Mouse (Mus musculus) limb, embryonic 13.5 days (tissue): ENCODE measurements around the gene Rbfox1. TPM values are rescaled to one million over a fixed set of nuclear protein-coding genes. Genes with fewer than 3 reads are reported as not detected.
A peak's percentile ranks its signal among the peaks of the same experiment; 100 is the strongest.

ENCODE experiments used
- ATAC-seq: fragments of 200-750 bp; cut with Nextera tagmentation; 2 replicates; pipeline ENCODE4 v1.8.0; 2017; ENCODE audit warnings: low read depth, moderate number of reproducible peaks, moderate TSS enrichment; ENCODE audit not compliant: low FRiP score
- H3K27ac ChIP-seq: fragments of 300-500 bp; sonication (generic); 2 replicates; pipeline ENCODE4 v1.5.1; 2015; ENCODE audit warnings: inconsistent platforms, mild to moderate bottlenecking, moderate library complexity
- H3K27me3 ChIP-seq: fragments of 300-500 bp; sonication (generic); 2 replicates; pipeline ENCODE4 v1.6.1; 2015; ENCODE audit warnings: mild to moderate bottlenecking, inconsistent platforms
- H3K36me3 ChIP-seq: fragments of 300-500 bp; sonication (generic); 2 replicates; pipeline ENCODE4 v1.6.1; 2015; ENCODE audit warnings: inconsistent platforms, mild to moderate bottlenecking, moderate library complexity
- H3K4me1 ChIP-seq: fragments of 300-500 bp; sonication (generic); 2 replicates; pipeline ENCODE4 v1.6.1; 2015; ENCODE audit warnings: inconsistent platforms
- H3K4me2 ChIP-seq: fragments of 300-500 bp; sonication (generic); replicated peaks from 2 replicates; pipeline ENCODE4 v1.6.1; 2015; ENCODE audit warnings: inconsistent platforms, mild to moderate bottlenecking, moderate library complexity
- H3K4me3 ChIP-seq: fragments of 300-500 bp; sonication (generic); 2 replicates; pipeline ENCODE4 v1.5.1; 2015; ENCODE audit warnings: moderate library complexity, mild to moderate bottlenecking, inconsistent platforms
- H3K9ac ChIP-seq: fragments of 300-500 bp; sonication (generic); 2 replicates; pipeline ENCODE4 v1.6.1; 2015; ENCODE audit warnings: mild to moderate bottlenecking, inconsistent platforms
- H3K9me3 ChIP-seq: fragments of 300-500 bp; sonication (generic); 2 replicates; pipeline ENCODE4 v1.6.1; 2016; ENCODE audit warnings: inconsistent platforms
- WGBS: fragments of 180-500 bp; shearing (Covaris S2); methylation state at CpG from one replicate; pipeline ENCODE4 v1.1.7; 2015; 5-methylcytosine and 5-hydroxymethylcytosine counted together
- polyA plus RNA-seq: library from polyadenylated mRNA; unstranded; fragments of >200 nt; fragmentation: Nextera tagmentation; extraction: Ambion mirVana; gene quantifications from 2 replicates; pipeline ENCODE4 v1.2.1, GENCODE M21; 2015

The Rbfox1 gene
- polyA plus RNA-seq, 1 experiment from 2014 or later = 4.1 TPM

GRCm38 (mm10) chr16:7103301-7103700, 1218.1 kb downstream of the Rbfox1 start:
- WGBS = 70% methylated on average over 5 of the region's 5 CpGs

GRCm38 (mm10) chr16:7106450-7107015, 1221.4 kb downstream of the Rbfox1 start:
- Histone ChIP-seq H3K9ac (no peak overlapping the region), H3K4me1 (no peaks in the 10 kb centered on the region), H3K9me3 (no peaks in the 10 kb centered on the region), H3K4me3 (no peak overlapping the region), H3K4me2 (no peak overlapping the region), H3K36me3 (no peaks in the 10 kb centered on the region), H3K27ac (no peak overlapping the region), H3K27me3 (no peaks in the 10 kb centered on the region)
- WGBS = 90% methylated on average over 5 of the region's 5 CpGs
- ATAC-seq = no peak

More at GRCm38 (mm10) chr16:7103301-7103700, 1218.1 kb downstream of the Rbfox1 start:
- no peaks in the 10 kb centered on the region for H3K27me3 ChIP-seq
- H3K9me3 ChIP-seq = no peaks in the 10 kb centered on the region
- ATAC-seq = no peak
- no peak overlapping the region for H3K9ac ChIP-seq
- H3K36me3 ChIP-seq = no peaks in the 10 kb centered on the region
- H3K27ac ChIP-seq = no peak overlapping the region
- H3K4me3 ChIP-seq = no peak overlapping the region
- no peaks in the 10 kb centered on the region for H3K4me1 ChIP-seq
- H3K4me2 ChIP-seq = no peak overlapping the region

GRCm38 (mm10) chr16:7115945-7116344, 1230.8 kb downstream of the Rbfox1 start:
- WGBS = 67% methylated on average over 3 of the region's 3 CpGs
- ATAC-seq = no peak

GRCm38 (mm10) chr16:7129591-7129990, 1244.4 kb downstream of the Rbfox1 start:
- no peak for ATAC-seq
- no peaks in the 10 kb centered on the region for H3K36me3 ChIP-seq
- WGBS = 85% methylated on average over 5 of the region's 5 CpGs
- H3K9ac ChIP-seq = no peak overlapping the region
- H3K4me1 ChIP-seq = no peaks in the 10 kb centered on the region
- H3K9me3 ChIP-seq = no peaks in the 10 kb centered on the region
- no peak overlapping the region for H3K4me2 ChIP-seq
- no peak overlapping the region for H3K4me3 ChIP-seq
- no peak overlapping the region for H3K27ac ChIP-seq
- H3K27me3 ChIP-seq = no peaks in the 10 kb centered on the region

More at GRCm38 (mm10) chr16:7115945-7116344, 1230.8 kb downstream of the Rbfox1 start:
- Histone ChIP-seq H3K36me3 (no peaks in the 10 kb centered on the region), H3K9me3 (no peaks in the 10 kb centered on the region), H3K27ac (no peak overlapping the region), H3K4me3 (no peak overlapping the region), H3K4me2 (no peak overlapping the region), H3K27me3 (no peaks in the 10 kb centered on the region), H3K4me1 (no peaks in the 10 kb centered on the region), H3K9ac (no peak overlapping the region)

DNA sequence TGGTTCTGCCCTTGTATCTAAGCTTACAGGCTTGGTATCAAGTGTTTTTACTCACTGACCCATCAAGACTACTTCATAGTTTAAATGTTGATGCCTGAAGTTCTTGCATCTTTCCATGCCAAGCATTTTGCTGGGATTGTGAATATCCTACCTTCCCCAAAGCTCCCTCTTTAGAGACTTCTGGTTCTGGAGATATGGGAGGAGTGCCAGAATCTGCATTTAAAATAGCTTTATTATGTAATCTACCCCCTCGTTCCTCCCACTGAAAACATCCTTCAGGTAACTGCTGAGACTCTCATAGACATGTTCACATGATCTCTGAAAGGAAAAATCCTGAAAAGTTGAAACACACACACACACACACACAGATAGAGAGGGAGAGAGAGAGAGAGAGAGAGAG, 1247.3 kb downstream of the Rbfox1 start:
- Histone ChIP-seq H3K27ac (no peak overlapping the region), H3K4me2 (no peak overlapping the region), H3K36me3 (no peaks in the 10 kb centered on the region), H3K4me1 (no peaks in the 10 kb centered on the region), H3K9me3 (no peaks in the 10 kb centered on the region), H3K27me3 (no peaks in the 10 kb centered on the region), H3K4me3 (no peak overlapping the region), H3K9ac (no peak overlapping the region)
- 77% methylated on average over 1 of the region's 1 CpGs for WGBS
- no peak for ATAC-seq

- H3K27me3 ChIP-seq = no peaks in the 10 kb centered on the region
- H3K36me3 ChIP-seq = no peaks in the 10 kb centered on the region
- no peak overlapping the region for H3K4me3 ChIP-seq
- H3K27ac ChIP-seq = no peak overlapping the region
- H3K4me1 ChIP-seq = no peaks in the 10 kb centered on the region
- ATAC-seq = peak; percentile 72
- 35% methylated on average over 1 of the region's 1 CpGs for WGBS
- no peak overlapping the region for H3K9ac ChIP-seq
- no peak overlapping the region for H3K4me2 ChIP-seq
- no peaks in the 10 kb centered on the region for H3K9me3 ChIP-seq
Measured at GRCm38 (mm10) chr16:7136971-7137370, 1251.8 kb downstream of the Rbfox1 start.

- Histone ChIP-seq H3K4me3 (no peak overlapping the region), H3K27me3 (no peaks in the 10 kb centered on the region), H3K27ac (no peak overlapping the region), H3K4me2 (no peak overlapping the region), H3K9me3 (no peaks in the 10 kb centered on the region), H3K4me1 (no peaks in the 10 kb centered on the region), H3K36me3 (no peaks in the 10 kb centered on the region), H3K9ac (no peak overlapping the region)
- WGBS = 85% methylated on average over 2 of the region's 2 CpGs
- ATAC-seq = no peak
Measured at GRCm38 (mm10) chr16:7139480-7139879, 1254.3 kb downstream of the Rbfox1 start.

GRCm38 (mm10) chr16:7140909-7141308, 1255.8 kb downstream of the Rbfox1 start:
- Histone ChIP-seq H3K4me3 (no peak overlapping the region), H3K4me1 (no peaks in the 10 kb centered on the region), H3K27ac (no peak overlapping the region), H3K27me3 (no peaks in the 10 kb centered on the region), H3K36me3 (no peaks in the 10 kb centered on the region), H3K4me2 (no peak overlapping the region), H3K9ac (no peak overlapping the region), H3K9me3 (no peaks in the 10 kb centered on the region)
- 81% methylated on average over 8 of the region's 8 CpGs for WGBS
- ATAC-seq = no peak

DNA sequence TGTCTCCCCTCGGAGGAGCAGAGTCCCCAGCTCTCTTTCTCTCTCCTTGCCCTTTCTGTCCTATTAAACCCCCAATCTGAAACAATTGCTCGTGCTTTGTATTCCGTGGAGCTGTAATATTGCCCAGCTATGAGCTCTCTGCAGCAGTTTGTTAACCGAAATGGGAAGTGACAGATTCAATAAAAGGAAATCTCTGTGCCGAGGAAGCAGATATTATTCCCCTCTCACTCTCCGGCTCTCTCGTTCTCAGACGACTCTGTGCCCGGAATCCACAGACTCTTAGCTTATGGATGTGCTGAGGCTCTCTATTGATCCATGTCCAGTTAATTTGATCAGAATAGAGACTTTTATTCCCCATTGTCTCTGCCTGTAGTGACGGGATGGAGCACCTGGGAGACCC, 1260.3 kb downstream of the Rbfox1 start:
- no peak overlapping the region for H3K9ac ChIP-seq
- H3K4me2 ChIP-seq = no peak overlapping the region
- no peak overlapping the region for H3K27ac ChIP-seq
- WGBS = 71% methylated on average over 10 of the region's 10 CpGs
- ATAC-seq = no peak
- H3K36me3 ChIP-seq = no peaks in the 10 kb centered on the region
- peaks cover 18% of the 10 kb centered on the region for H3K4me1 ChIP-seq
- H3K4me3 ChIP-seq = no peak overlapping the region
- no peaks in the 10 kb centered on the region for H3K27me3 ChIP-seq
- no peaks in the 10 kb centered on the region for H3K9me3 ChIP-seq

- ATAC-seq = no peak
- Histone ChIP-seq H3K27me3 (no peaks in the 10 kb centered on the region), H3K9ac (no peak overlapping the region), H3K4me3 (no peak overlapping the region), H3K36me3 (no peaks in the 10 kb centered on the region), H3K4me1 (peaks cover 23% of the 10 kb centered on the region), H3K4me2 (no peak overlapping the region), H3K9me3 (no peaks in the 10 kb centered on the region), H3K27ac (no peak overlapping the region)
- 54% methylated on average over 6 of the region's 6 CpGs for WGBS
Measured at GRCm38 (mm10) chr16:7146454-7146853, 1261.3 kb downstream of the Rbfox1 start.

DNA sequence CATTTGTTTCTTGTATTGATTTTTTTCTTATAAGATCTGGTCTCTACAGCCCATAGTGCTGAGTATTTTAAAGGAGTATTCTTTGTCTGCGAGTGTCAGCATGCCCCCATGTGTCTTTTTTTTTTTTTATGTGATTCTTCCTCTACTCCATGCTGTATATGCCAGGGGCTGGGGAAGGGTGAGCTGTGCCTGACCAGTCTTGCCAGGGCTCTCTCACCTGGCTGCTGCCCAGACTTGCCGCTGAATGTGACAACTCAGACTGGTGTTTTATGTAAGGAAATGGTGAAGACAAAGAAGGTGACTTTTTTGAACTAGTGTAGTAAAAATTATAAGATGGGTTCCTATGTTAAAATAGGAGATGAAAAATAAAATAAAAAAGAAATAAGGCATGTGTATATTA, 1262.7 kb downstream of the Rbfox1 start:
- H3K27ac ChIP-seq = no peak overlapping the region
- no peaks in the 10 kb centered on the region for H3K9me3 ChIP-seq
- WGBS = 73% methylated on average over 2 of the region's 2 CpGs
- H3K9ac ChIP-seq = no peak overlapping the region
- peaks cover 23% of the 10 kb centered on the region for H3K4me1 ChIP-seq
- no peak overlapping the region for H3K4me2 ChIP-seq
- H3K27me3 ChIP-seq = no peaks in the 10 kb centered on the region
- ATAC-seq = no peak
- no peak overlapping the region for H3K4me3 ChIP-seq
- H3K36me3 ChIP-seq = no peaks in the 10 kb centered on the region

DNA sequence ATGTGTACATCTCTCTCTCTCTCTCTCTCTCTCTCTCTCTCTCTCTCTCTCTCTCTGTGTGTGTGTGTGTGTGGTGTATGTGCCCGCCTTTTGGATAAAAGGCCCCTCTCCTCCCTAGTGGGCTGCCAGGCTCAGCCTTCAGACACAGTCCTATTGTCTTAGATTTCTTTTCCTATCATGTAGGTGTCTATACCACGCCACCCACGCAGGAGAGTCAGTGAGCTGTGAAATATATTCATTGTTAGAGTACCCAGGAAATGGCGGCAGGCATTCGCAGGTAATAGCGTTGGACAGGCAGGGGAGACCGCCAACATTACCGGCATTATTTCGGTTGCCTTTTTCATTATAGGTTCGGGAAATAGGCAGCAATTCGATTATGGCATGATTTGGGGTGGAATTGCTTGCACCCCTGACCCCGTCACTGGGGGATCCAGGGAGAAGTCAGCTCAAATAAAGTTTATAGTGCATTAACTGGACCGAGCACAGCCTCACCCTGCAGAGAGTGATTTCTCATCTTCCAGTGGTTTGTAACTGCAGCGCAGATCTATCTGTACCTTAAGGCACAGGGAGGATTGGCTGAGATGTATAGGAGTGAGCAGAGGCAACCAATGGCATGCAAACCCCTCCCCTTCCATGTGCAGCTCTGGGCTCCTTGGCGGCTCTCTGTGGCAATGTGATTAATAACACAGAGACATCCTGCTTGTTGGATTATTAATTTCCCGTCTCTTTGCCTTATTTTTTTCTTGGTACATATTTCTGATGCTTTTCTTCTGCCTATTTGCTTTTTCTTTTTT, 1264.1 kb downstream of the Rbfox1 start:
- H3K9ac ChIP-seq = no peak overlapping the region
- H3K4me1 ChIP-seq = peaks cover 23% of the 10 kb centered on the region
- peak; percentile 86 for ATAC-seq
- H3K9me3 ChIP-seq = no peaks in the 10 kb centered on the region
- H3K27ac ChIP-seq = no peak overlapping the region
- H3K4me2 ChIP-seq = peak overlapping the region; percentile 53
- H3K4me3 ChIP-seq = 0 out of 2 replicates have a peak overlapping the region, but pooled peaks have one; percentile 5
- no peaks in the 10 kb centered on the region for H3K36me3 ChIP-seq
- H3K27me3 ChIP-seq = no peaks in the 10 kb centered on the region
- WGBS = 61% methylated on average over 16 of the region's 16 CpGs
